Mouse (Mus musculus) skeletal muscle tissue, postnatal 0 days (tissue): ENCODE results near the gene Ptp4a2. TPM values are rescaled to one million over a fixed set of nuclear protein-coding genes. Genes with fewer than 3 reads are reported as not detected.

Experiments used
- microRNA-seq, 2 experiments: library from miRNA; unstranded; fragments of <30 nt; microRNA quantifications; one replicate each; pipeline ENCODE4; 2016
- polyA plus RNA-seq: library from polyadenylated mRNA; unstranded; fragments of >200 nt; fragmentation: Nextera tagmentation; extraction: Ambion mirVana; gene quantifications from 2 replicates; pipeline ENCODE4 v1.2.1, GENCODE M21; 2015

Ptp4a2 gene
- 564 and 580 TPM in 2 replicates for polyA plus RNA-seq

DNA sequence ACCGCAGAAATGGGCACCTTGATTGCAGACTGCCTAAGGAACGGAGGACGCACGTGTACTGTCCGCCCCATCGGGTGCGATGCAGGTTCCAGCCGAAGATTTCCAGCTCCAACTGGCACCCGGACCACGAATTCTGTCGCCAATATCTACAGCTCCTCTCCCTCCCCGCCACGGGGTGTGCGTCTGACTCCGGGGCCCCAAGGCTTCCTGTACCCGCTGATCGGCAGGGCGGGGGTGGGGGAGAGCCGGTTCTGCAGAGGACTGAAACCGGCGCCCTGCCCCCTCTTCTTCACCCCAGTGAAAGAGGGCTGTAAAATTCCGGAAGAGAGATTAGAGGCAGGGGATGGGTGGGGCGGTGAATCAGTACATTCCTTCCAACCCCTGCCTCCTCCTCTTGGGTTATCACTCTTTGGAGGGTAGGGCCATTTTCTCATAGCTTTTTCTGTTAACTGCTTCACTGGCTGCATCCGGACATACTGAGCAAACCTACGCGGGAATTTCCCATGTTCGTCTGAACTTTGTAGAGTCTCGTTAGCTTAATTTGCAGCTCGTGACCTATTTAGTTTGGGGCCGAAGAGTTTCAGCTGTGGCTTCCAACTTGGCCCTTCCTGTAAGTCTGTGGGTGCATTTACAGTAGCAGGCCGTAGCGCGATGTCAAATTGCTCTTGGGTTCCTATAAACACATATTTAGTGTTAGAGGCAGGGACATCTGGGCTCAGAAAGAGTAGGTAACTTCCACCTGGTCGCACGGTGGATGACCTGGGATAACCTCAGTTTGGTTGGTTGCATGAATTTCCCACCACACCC lies at the start of gene Ptp4a2:
Gene Ptp4a2 (plus strand): TSS at position 422 of the 807 bp plus-strand sequence.

Small RNAs within 50 kb of the gene (microRNA-seq; reads per million reads assigned to microRNA genes)
- 0 reads per million in 2 experiments for gene Gm28017

Other genes starting within 250 kb of the Ptp4a2 start
- 0.78 and 1.2 TPM in 2 replicates for gene Lck, start 237.6 kb upstream of the Ptp4a2 start, polyA plus RNA-seq
- gene Fam167b, start 232.7 kb upstream of the Ptp4a2 start, polyA plus RNA-seq: 1.7 and 2.5 TPM in 2 replicates
- 169 and 180 TPM in 2 replicates for gene Eif3i, start 210.6 kb upstream of the Ptp4a2 start, polyA plus RNA-seq
- 125 and 129 TPM in 2 replicates for gene Tmem234, start 210.6 kb upstream of the Ptp4a2 start, polyA plus RNA-seq
- 1.8 TPM in 2 replicates for gene Dcdc2b, start 197.0 kb upstream of the Ptp4a2 start, polyA plus RNA-seq
- 15.0 and 17.6 TPM in 2 replicates for gene Iqcc, start 192.1 kb upstream of the Ptp4a2 start, polyA plus RNA-seq
- 42.5 and 46.6 TPM in 2 replicates for gene Ccdc28b, start 187.3 kb upstream of the Ptp4a2 start, polyA plus RNA-seq
- gene Txlna, start 170.2 kb upstream of the Ptp4a2 start, polyA plus RNA-seq: 25.4 and 27.7 TPM in 2 replicates
- gene Kpna6, start 138.5 kb upstream of the Ptp4a2 start, polyA plus RNA-seq: 13.8 and 15.4 TPM in 2 replicates
- 3.0 and 3.3 TPM in 2 replicates for gene Tmem39b, start 114.4 kb upstream of the Ptp4a2 start, polyA plus RNA-seq
- gene Khdrbs1, start 68.9 kb upstream of the Ptp4a2 start, polyA plus RNA-seq: 37.6 and 38.5 TPM in 2 replicates
- gene Spocd1, start 118.0 kb downstream of the Ptp4a2 start, polyA plus RNA-seq: 0.07 and 0.17 TPM in 2 replicates
- 0.42 and 0.82 TPM in 2 replicates for gene Adgrb2, start 173.7 kb downstream of the Ptp4a2 start, polyA plus RNA-seq
- 38.6 and 59.0 TPM in 2 replicates for gene Col16a1, start 236.6 kb downstream of the Ptp4a2 start, polyA plus RNA-seq